Mouse (Mus musculus) cerebellum, adult 2 months (tissue): ENCODE data around the gene Rhbdl2. TPM values are rescaled to one million over a fixed set of nuclear protein-coding genes. Genes with fewer than 3 reads are reported as not detected.

Experiments used
- DNase-seq, 2 experiments: peaks; one replicate each; pipeline ENCODE4 v3.0.0; 2021
- H3K27ac ChIP-seq: fragments of 200-500 bp; 2 replicates; pipeline ENCODE4 v1.5.1; 2012; ENCODE audit warnings: low read length, control low read depth, inconsistent platforms; ENCODE audit not compliant: insufficient read depth
- H3K27me3 ChIP-seq: fragments of 200-500 bp; 2 replicates; pipeline ENCODE4 v1.6.1; 2012; ENCODE audit warnings: inconsistent platforms, mild to moderate bottlenecking, low read length, moderate library complexity; ENCODE audit not compliant: control insufficient read depth, insufficient read depth
- H3K4me1 ChIP-seq: fragments of 200-500 bp; 2 replicates; pipeline ENCODE4 v1.6.1; 2011; ENCODE audit warnings: low read length; ENCODE audit not compliant: control insufficient read depth, insufficient read depth
- H3K4me3 ChIP-seq: fragments of 200-500 bp; replicated peaks from 2 replicates; pipeline ENCODE3; 2011; ENCODE audit warnings: mild to moderate bottlenecking, low read depth, low read length, control low read depth; ENCODE audit not compliant: insufficient read depth
- CTCF ChIP-seq: fragments of 200-500 bp; IDR thresholded peaks from 2 replicates; pipeline ENCODE4 v1.5.1; 2011; ENCODE audit warnings: low read depth, mild to moderate bottlenecking, control low read depth, low read length, moderate library complexity, borderline replicate concordance; ENCODE audit not compliant: insufficient read depth
- POLR2A ChIP-seq: fragments of 200-500 bp; IDR thresholded peaks from 2 replicates; pipeline ENCODE4 v1.6.1; 2011; ENCODE audit warnings: low read length, control low read depth, borderline replicate concordance; ENCODE audit not compliant: insufficient read depth
- WGBS: fragments of 180-500 bp; shearing (Covaris S2); methylation state at CpG from one replicate; pipeline ENCODE4 v1.1.7; 2018; 5-methylcytosine and 5-hydroxymethylcytosine counted together
- polyA plus RNA-seq: library from polyadenylated mRNA; depleted of rRNA; stranded (reverse); fragments of >200 nt; gene quantifications from 2 replicates; pipeline ENCODE4 v1.2.3, GENCODE M21; 2012

The Rhbdl2 gene
- polyA plus RNA-seq, 1 experiment, result 1.8 TPM

DNA sequence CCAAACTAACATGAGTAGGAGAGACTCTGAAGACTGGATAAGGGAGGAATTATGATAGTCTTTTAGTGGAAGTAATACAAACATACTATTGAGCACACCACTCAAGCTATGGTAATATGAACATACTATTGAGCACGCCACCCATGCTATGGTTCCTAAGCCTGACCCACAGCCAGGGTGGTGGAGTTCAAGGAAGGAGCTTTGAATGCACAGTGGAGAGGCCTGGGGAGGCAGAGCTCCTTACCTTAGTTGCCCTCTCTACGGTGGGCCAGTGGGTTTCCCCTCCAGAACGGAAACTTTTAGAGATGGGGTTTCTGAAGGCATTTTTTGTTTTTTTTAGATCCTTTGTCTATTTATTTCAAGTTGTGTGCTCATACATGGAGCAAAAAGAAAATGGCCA is 9.7 kb downstream of the Rhbdl2 start:
- TF ChIP-seq CTCF (no peak), POLR2A (no peak)
- 88% methylated on average over 3 of the region's 3 CpGs for WGBS
- Histone ChIP-seq H3K4me3 (no peak overlapping the region), H3K27me3 (no peaks in the 10 kb centered on the region), H3K27ac (peak overlapping the region; percentile 83; the same call in 1 of the 2 replicates), H3K4me1 (no peaks in the 10 kb centered on the region)
- no peak for DNase-seq

DNA sequence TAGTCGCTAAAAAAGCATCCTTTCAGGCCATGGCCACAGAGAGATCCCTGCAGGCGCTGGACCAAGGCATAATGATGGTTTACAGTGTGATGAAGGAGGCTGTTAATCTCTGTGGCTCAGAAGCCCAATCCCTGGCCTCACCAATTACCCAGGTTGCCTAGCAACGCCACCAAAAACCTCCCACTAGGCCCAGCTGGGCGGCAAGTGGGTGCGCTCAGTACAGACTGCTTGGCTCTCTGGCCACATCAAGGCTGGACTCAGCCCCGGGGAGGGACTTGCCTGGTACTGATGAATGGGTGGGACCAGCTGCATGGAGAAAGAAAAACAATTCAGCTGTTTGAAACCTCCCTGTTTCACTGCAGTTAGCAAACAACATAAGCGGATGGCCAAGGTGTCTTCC is 10.2 kb downstream of the Rhbdl2 start:
- Histone ChIP-seq H3K4me1 (no peaks in the 10 kb centered on the region), H3K27me3 (no peaks in the 10 kb centered on the region), H3K4me3 (no peak overlapping the region), H3K27ac (peak overlapping the region; percentile 83; the same call in 1 of the 2 replicates)
- WGBS, result 51% methylated on average over 7 of the region's 7 CpGs
- peak; percentile 21 to 43 for DNase-seq
- TF ChIP-seq CTCF (no peak), POLR2A (no peak)

DNA sequence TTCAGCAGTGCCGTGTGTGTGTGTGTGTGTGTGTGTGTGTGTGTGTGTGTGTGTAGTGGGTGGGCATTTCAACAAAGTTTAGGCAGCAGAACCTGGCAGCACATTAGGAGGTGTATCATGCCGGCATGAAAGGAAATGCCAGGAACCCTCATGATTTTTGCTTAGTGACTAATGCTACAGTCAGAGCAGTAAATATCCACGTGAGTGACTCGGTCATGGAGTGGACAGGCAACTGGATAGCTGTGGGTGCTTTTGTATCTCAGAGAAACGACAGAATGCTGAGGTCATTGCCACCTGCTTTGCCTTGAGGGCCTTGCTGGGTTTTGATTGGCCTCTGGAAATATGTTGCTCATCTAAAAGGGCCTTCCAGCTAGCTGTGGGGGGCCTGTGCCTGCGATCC is 16.0 kb downstream of the Rhbdl2 start:
- Histone ChIP-seq H3K27me3 (no peaks in the 10 kb centered on the region), H3K4me3 (no peak overlapping the region), H3K27ac (no peak overlapping the region), H3K4me1 (no peaks in the 10 kb centered on the region)
- 59% methylated on average over 6 of the region's 6 CpGs for WGBS
- TF ChIP-seq CTCF (no peak), POLR2A (no peak)
- DNase-seq, result no peak

DNA sequence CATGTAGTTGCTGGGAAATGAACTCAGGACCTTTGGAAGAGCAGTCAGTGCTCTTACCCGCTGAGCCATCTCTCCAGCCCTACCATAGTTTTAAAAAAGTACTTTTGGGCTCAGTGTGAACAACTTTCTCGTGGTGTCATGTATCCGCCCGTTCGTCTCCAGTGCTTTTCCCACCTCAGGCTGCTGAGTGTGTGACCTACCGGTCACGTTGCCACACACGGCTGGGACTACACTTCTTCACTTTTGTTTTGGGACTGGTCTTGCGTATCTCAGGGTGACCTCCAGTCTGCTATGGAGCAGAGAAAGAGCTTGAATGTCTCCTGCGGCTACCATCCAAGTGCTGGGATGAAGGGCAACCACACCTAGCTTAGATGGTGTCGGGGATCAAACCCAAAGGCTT is 20.6 kb downstream of the Rhbdl2 start:
- no peak overlapping the region for H3K4me3 ChIP-seq
- H3K4me1 ChIP-seq, result no peaks in the 10 kb centered on the region
- no peak overlapping the region for H3K27ac ChIP-seq
- no peak for DNase-seq
- WGBS, result 90% methylated on average over 11 of the region's 11 CpGs
- no peaks in the 10 kb centered on the region for H3K27me3 ChIP-seq
- TF ChIP-seq POLR2A, result no peak
- TF ChIP-seq CTCF, result no peak

DNA sequence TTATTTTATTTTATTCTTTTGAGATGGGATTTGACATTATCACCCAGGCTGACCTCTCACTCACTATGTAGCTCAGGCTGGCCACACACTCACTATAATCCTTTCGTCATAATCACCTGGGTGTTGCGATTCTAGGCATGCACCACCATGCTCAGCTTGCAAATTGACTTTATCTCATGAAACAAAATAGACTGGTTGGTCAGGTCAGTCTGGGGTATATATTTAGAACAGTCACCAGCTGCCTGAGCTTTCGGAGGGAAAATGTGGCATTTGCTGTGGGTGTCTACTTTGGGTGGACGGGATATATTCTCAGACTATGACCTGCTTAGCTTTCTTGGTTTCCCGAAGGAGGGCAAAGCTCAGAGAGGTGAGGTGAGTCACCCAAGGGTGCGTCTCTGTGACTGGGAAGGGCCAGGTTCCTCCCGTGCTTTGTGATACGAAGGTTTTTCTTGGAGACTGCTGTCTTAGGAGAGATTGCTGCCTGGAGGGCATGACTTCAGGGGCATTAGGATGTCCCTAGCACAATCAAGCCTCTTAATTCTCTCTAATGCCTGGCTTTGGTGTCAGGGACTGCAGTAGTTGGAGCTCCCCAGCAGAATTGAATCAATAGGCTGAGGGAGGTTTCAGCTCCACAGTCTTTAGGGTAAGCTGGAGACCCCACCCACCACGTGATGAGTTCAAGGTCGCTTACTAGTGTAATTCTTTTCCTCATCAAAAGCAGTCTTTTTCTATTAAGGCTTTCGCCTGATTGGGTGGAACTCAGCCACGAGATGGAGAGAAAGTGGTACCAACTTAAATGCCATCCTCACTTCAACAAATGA is 23.0 kb downstream of the Rhbdl2 start:
- WGBS, result 88% methylated on average over 12 of the region's 12 CpGs
- no peak for DNase-seq
- Histone ChIP-seq H3K4me1 (no peaks in the 10 kb centered on the region), H3K4me3 (no peak overlapping the region), H3K27me3 (no peaks in the 10 kb centered on the region), H3K27ac (no peak overlapping the region)
- TF ChIP-seq POLR2A (no peak), CTCF (no peak)

DNA sequence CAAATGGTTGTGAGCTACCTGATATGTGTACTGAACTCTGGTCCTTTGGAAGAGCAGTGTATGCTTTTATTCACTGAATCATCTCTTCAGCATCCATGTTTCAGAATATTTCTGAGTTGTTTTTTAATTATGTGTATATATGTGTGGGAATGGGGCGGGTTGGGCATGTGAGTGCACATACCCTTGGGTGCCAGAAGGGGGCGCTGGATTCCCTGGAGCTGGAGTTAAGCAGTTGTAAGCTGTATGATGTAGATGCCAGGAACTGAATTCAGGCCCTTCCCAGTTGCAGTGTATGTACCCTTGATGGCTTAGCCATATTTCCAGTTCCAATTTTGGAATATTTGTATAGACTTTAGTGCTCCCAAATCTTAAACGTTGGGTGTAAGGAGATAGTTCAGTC is 24.9 kb downstream of the Rhbdl2 start:
- TF ChIP-seq CTCF (no peak), POLR2A (no peak)
- no peaks in the 10 kb centered on the region for H3K4me1 ChIP-seq
- no peaks in the 10 kb centered on the region for H3K27me3 ChIP-seq
- WGBS, result 83% methylated on average over 3 of the region's 3 CpGs
- no peak overlapping the region for H3K27ac ChIP-seq
- no peak for DNase-seq
- H3K4me3 ChIP-seq, result no peak overlapping the region

DNA sequence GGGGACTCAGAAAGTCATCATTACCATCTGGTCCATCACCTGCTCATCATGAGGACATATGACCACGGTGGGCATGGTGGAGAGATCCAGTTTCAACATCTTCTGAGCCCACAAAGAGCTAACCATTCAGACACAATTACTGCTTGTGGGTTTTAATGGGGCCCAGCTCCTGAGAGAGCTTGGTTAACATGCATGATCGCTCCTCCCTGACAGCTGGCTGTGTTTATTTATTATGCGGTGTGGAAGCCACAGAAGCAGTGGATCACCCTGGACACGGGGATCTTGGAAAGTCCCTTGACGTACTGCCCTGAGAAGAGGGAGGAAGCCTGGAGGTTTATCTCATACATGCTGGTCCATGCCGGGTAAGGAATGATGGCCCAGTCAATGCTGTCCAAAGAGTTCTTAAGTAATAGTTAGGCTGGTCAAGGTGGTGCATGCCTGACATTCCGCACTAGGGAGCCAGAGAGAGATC is 26.4 kb downstream of the Rhbdl2 start:
- Histone ChIP-seq H3K4me1 (no peaks in the 10 kb centered on the region), H3K27me3 (no peaks in the 10 kb centered on the region), H3K27ac (no peak overlapping the region), H3K4me3 (no peak overlapping the region)
- 37% methylated on average over 7 of the region's 7 CpGs for WGBS
- TF ChIP-seq POLR2A (no peak), CTCF (no peak)
- DNase-seq, result no peak

DNA sequence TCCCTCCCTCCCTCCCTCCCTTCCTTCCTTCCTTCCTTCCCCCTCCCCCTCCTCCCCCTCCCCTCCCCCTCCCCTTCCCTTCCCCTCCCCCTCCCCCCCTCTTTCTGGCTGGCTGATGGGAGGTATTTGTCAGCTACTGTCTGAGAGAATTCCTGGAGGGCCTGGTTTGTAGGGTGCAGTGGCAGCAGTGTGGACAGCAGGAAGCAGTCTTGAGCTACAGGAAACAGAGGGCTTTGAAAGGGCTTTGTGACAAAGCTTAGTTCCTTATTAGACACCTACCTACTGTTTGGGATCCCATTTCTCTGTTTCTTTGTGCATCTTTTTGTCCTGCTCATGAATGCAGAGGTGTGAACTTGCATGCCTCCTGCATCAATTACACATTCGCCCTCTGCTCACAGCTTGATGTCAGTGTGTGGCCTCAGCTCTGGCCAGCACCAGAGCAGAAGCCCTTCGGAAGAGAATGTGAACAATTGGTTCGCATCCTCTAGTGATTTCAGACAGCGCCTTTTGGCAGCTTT is 31.5 kb downstream of the Rhbdl2 start:
- DNase-seq, result peak in 1 of 2 experiments; percentile 8
- TF ChIP-seq POLR2A (no peak), CTCF (peak; percentile 27; the same call in 1 of the 2 replicates)
- Histone ChIP-seq H3K4me1 (no peaks in the 10 kb centered on the region), H3K27ac (no peak overlapping the region), H3K4me3 (no peak overlapping the region), H3K27me3 (no peaks in the 10 kb centered on the region)
- 11% methylated on average over 4 of the region's 4 CpGs for WGBS
